In the genomic region with DNA sequence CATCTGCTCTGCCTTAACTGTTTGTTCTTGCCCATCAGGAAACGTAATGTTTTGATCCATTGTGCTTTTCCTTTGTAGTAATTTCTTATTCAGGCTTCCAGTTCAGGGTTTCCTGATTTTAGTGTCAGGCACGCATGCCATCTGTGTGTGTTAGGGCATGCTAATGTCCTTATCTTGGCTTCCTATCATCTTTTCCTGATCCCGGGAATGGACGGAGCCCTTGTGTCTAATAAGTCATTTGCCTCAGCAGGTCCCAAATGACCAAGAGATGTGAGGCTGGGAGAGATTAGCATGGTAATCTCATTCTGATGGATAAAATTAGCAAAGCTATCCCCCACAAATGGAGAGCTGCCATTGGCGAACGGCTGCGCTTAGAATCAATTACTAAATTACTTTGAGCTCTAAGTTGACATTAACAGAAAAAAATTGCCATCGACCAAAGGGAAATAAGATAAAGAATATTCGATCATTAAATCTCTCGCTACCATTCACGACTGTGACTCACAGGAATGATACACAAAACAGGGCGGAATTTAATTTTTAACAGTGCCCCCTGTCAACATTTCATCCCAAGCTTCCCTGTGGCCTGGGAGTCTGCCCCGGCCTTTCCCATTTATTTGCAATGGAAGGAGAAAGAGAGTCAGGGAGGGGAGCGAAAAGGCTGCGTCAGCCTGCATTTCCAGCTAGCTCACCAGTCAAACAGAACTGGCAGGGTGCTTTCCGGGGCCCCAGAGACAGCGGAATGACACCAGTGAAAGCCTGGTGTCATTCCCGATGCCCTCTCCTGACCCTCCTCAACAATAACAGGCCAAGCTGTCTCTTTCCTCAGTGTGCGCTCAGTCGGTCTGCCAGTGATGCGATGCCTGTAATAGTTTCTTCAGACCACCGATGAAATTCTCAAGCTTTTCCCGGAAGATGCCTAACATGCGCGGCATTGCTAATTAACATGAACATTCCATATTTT, we compare ENCODE assay signal across 13 mouse cellular contexts. TPM values are rescaled to one million over a fixed set of nuclear protein-coding genes. Genes with fewer than 3 reads are reported as not detected.
A peak's percentile ranks its signal among the peaks of the same experiment; 100 is the strongest.
DNase-seq lines count a peak whose midpoint lies in the region; ATAC-seq lines count a peak whose summit lies in the region.
"Had no signal": no experiment of that assay in that cellular context is flagged by ENCODE, and none has a peak within 500 bp of the region (broad histone marks: within the 10 kb centered on the region; RNA-seq: fewer than 3 reads in every experiment).

No protein-coding gene starts in this region.

- WGBS in forebrain, embryonic 15.5 days = 27% methylated on average over 25 of the region's 25 CpGs
- WGBS in midbrain, embryonic 11.5 days = 32% methylated on average over 25 of the region's 25 CpGs

- ATAC-seq in forebrain, embryonic 15.5 days (replicated peaks) = no peak
- ATAC-seq in midbrain, embryonic 11.5 days (ENCODE audit: low FRiP score) = peak; percentile 64

- H3K36me3 ChIP-seq in forebrain, embryonic 15.5 days = no peaks in the 10 kb centered on the region
- no peaks in the 10 kb centered on the region for H3K36me3 ChIP-seq in midbrain, embryonic 11.5 days (ENCODE audit: control insufficient read depth, insufficient read depth, low read length)
- H3K36me3 ChIP-seq: G1E had no signal

- peak; percentile 19 to 23 for DNase-seq in cerebellum, postnatal 10 days
- DNase-seq in cerebellum, postnatal 36 days = no peak
- DNase-seq in midbrain, embryonic 11.5 days (ENCODE audit: low spot score, missing footprints) = peak; percentile 90
- DNase-seq in retina, adult 2 months (ENCODE audit: low read depth, low spot score) = peak; percentile 28
- DNase-seq in c-Kit-positive CD71-positive TER-119-positive erythroid progenitor cells, embryonic 14.5 days (ENCODE audit: low spot score) = no peak
- no peak for DNase-seq in thymus, postnatal 36 days
- DNase-seq in spleen, postnatal 14 days (ENCODE audit: low spot score in 2 of 2) = no peak
- DNase-seq: lung, adult 18-20 months had no signal

- H3K27ac ChIP-seq in forebrain, embryonic 15.5 days (replicated peaks) = no peak overlapping the region
- no peak overlapping the region for H3K27ac ChIP-seq in midbrain, embryonic 11.5 days (ENCODE audit: low read depth, low read length)
- H3K27ac ChIP-seq: layer of hippocampus, adult 2 months had no signal

- peak overlapping the region; percentile 19 for H3K4me2 ChIP-seq in forebrain, embryonic 15.5 days (replicated peaks)
- no peak overlapping the region for H3K4me2 ChIP-seq in midbrain, embryonic 11.5 days
- H3K4me2 ChIP-seq: heart, embryonic 11.5 days had no signal

- peaks cover 4% of the 10 kb centered on the region; the same call in 1 of the 2 replicates for H3K27me3 ChIP-seq in forebrain, embryonic 15.5 days
- no peaks in the 10 kb centered on the region for H3K27me3 ChIP-seq in midbrain, embryonic 11.5 days (ENCODE audit: control insufficient read depth, insufficient read depth, low read length)

- H3K9me3 ChIP-seq in forebrain, embryonic 15.5 days = no peaks in the 10 kb centered on the region
- H3K9me3 ChIP-seq in midbrain, embryonic 11.5 days (ENCODE audit: control insufficient read depth, low read length) = no peaks in the 10 kb centered on the region

- no peak overlapping the region for H3K9ac ChIP-seq in forebrain, embryonic 15.5 days (replicated peaks)
- no peak overlapping the region for H3K9ac ChIP-seq in midbrain, embryonic 11.5 days (ENCODE audit: low read length)

- peaks cover 16% of the 10 kb centered on the region for H3K4me1 ChIP-seq in forebrain, embryonic 15.5 days
- 0 out of 2 replicates have a peak, but pooled peaks cover 6% of the 10 kb centered on the region for H3K4me1 ChIP-seq in midbrain, embryonic 11.5 days (ENCODE audit: control insufficient read depth, insufficient read depth, low read length)

- no peak overlapping the region for H3K4me3 ChIP-seq in forebrain, embryonic 15.5 days
- no peak overlapping the region for H3K4me3 ChIP-seq in midbrain, embryonic 11.5 days (ENCODE audit: low read depth, low read length)
- H3K4me3 ChIP-seq: layer of hippocampus, adult 2 months had no signal

RNA-seq across cellular contexts. Expression of a gene that starts 40.2 kb away (rescaled TPM):
- polyA plus RNA-seq in forebrain, embryonic 15.5 days (2015; fragmentation: Nextera tagmentation; extraction: Ambion mirVana) = not detected in 2 replicates
- 2.5 and 2.8 TPM in 2 replicates for polyA plus RNA-seq in midbrain, embryonic 11.5 days (2014; fragmentation: Nextera tagmentation; extraction: Ambion mirVana)
- polyA plus RNA-seq: frontal cortex, adult 2 months; G1E had no signal

Comparison
In these comparisons a context has a peak if more than half of its experiments do, and no peak if none do; other contexts are left out.
1. DNase-seq: peak in cerebellum, postnatal 10 days (2 of 2), midbrain, embryonic 11.5 days (single experiment) and retina, adult 2 months (single experiment); none in cerebellum, postnatal 36 days (0 of 2), c-Kit-positive CD71-positive TER-119-positive erythroid progenitor cells, embryonic 14.5 days (single experiment), thymus, postnatal 36 days (0 of 2) and spleen, postnatal 14 days (0 of 2).